Mouse (Mus musculus) hindbrain, embryonic 10.5 days (tissue): Measurements from ENCODE around the gene Inhbe. TPM values are rescaled to one million over a fixed set of nuclear protein-coding genes. Genes with fewer than 3 reads are reported as not detected.
"Not testable (repeated sequence)": the region's sequence is repeated elsewhere in the genome, so short reads cannot be mapped to it uniquely, and the experiment has no call there.

ENCODE experiments used
- DNase-seq: peaks from one replicate; pipeline ENCODE4 v3.0.0-alpha.2; 2017; ENCODE audit warnings: low spot score
- H3K27ac ChIP-seq: fragments of 300-500 bp; sonication (generic); 2 replicates; pipeline ENCODE4 v1.5.1; 2016; ENCODE audit warnings: mild to moderate bottlenecking, moderate library complexity
- H3K27me3 ChIP-seq: fragments of 300-500 bp; sonication (generic); 2 replicates; pipeline ENCODE4 v1.6.1; 2016; ENCODE audit warnings: mild to moderate bottlenecking; ENCODE audit not compliant: poor library complexity, insufficient read depth, severe bottlenecking
- H3K36me3 ChIP-seq: fragments of 300-500 bp; sonication (generic); 2 replicates; pipeline ENCODE4 v1.6.1; 2016; ENCODE audit warnings: mild to moderate bottlenecking, moderate library complexity
- H3K4me1 ChIP-seq: fragments of 300-500 bp; sonication (generic); replicated peaks from 2 replicates; pipeline ENCODE4 v1.6.1; 2016; ENCODE audit warnings: mild to moderate bottlenecking
- H3K4me3 ChIP-seq: fragments of 300-500 bp; sonication (generic); 2 replicates; pipeline ENCODE4 v1.5.1; 2016; ENCODE audit warnings: mild to moderate bottlenecking, moderate library complexity
- H3K9me3 ChIP-seq: fragments of 300-500 bp; sonication (generic); 2 replicates; pipeline ENCODE4 v1.6.1; 2016; ENCODE audit warnings: mild to moderate bottlenecking, moderate library complexity
- WGBS: fragments of 180-500 bp; shearing (Covaris S2); methylation state at CpG from one replicate; pipeline ENCODE4 v1.1.7; 2016; 5-methylcytosine and 5-hydroxymethylcytosine counted together
- polyA plus RNA-seq: library from polyadenylated mRNA; unstranded; fragments of >200 nt; fragmentation: Nextera tagmentation; extraction: Ambion mirVana; gene quantifications from 2 replicates; pipeline ENCODE4 v1.2.1, GENCODE M21; 2016

Inhbe gene
- polyA plus RNA-seq, 1 experiment from 2014 or later, result not detected

- Histone ChIP-seq H3K36me3 (peaks cover 14% of the 10 kb centered on the region), H3K27ac (peak overlapping the region; percentile 51; the same call in 1 of the 2 replicates), H3K4me3 (peak overlapping the region; percentile 52), H3K9me3 (no peaks in the 10 kb centered on the region), H3K27me3 (peaks cover 98% of the 10 kb centered on the region), H3K4me1 (peaks cover 20% of the 10 kb centered on the region)
- 1% methylated on average over 54 of the region's 54 CpGs for WGBS
- peak; percentile 60 for DNase-seq
Measured at GRCm38 (mm10) chr10:127326017-127326801, 28.0 kb downstream of the Inhbe start.

- Histone ChIP-seq H3K4me3 (peak overlapping the region; percentile 52), H3K27me3 (peaks cover 92% of the 10 kb centered on the region), H3K27ac (no peak overlapping the region), H3K9me3 (no peaks in the 10 kb centered on the region), H3K36me3 (peaks cover 7% of the 10 kb centered on the region), H3K4me1 (peaks cover 18% of the 10 kb centered on the region)
- 26% methylated on average over 14 of the region's 14 CpGs for WGBS
- DNase-seq, result no peak
Measured at GRCm38 (mm10) chr10:127325454-127326016, 28.7 kb downstream of the Inhbe start.

DNA sequence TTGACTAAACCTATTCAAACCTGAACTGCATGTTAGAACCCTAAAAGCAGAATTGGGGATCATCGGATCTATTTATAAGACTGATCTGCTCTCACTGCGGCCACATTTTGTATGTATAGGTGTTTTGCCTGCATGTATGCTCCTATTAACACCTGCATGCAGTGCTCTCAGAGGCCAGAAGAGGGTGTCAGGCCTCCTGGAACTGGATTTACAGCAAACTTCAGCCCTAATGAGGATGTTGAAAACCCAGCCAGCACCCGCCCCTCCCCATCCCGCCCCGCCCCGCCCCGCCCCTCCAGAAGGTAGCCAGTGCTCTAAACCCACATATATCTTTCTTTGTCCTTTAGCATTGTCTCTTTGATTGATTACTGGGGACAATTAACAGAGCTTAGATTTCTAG, 29.7 kb downstream of the Inhbe start:
- WGBS, result 10% methylated on average over 7 of the region's 7 CpGs
- Histone ChIP-seq H3K27ac (no peak overlapping the region), H3K27me3 (peaks cover 81% of the 10 kb centered on the region), H3K9me3 (no peaks in the 10 kb centered on the region), H3K4me3 (peak overlapping the region; percentile 9; the same call in 1 of the 2 replicates), H3K4me1 (peaks cover 18% of the 10 kb centered on the region), H3K36me3 (no peaks in the 10 kb centered on the region)
- peak; percentile 63 for DNase-seq

DNA sequence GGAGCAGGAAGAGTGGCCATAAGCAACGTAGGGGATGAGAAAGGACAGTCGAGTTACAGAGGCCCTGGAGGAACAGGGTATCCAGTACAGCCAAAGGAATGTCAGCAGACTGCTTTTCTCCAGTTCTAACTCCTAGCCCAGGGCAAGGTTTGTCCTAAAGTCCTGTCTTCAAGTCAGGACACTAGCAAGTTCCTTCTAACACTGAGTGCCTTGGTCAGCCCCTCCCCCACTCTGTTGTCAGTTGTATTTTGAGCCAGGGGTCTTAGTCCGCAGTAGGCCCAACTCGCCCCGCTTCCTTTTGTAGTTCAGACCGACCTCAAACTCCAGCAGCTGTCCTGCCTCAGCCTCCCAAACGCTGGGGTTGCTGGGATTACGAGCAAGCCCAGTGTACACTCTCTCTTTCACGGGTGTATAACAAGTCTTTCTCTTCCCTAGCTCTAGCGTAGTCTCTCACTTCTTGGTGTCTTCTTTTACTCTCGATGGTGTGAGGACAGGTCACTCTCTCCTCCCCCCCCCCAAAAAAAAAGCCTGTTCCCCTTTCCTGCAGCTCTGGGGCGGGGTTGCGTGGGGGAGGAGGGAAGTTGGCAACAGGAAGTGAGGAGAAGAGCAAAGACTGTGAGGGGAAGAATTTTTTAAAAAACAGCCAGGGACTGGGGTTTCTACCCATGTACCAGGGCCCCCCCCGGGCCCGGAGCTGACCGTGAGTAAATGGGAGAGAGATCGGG, 30.9 kb downstream of the Inhbe start:
- Histone ChIP-seq H3K27me3 (peaks cover 69% of the 10 kb centered on the region), H3K9me3 (no peaks in the 10 kb centered on the region), H3K36me3 (no peaks in the 10 kb centered on the region), H3K27ac (no peak overlapping the region), H3K4me3 (no peak overlapping the region), H3K4me1 (peaks cover 18% of the 10 kb centered on the region)
- DNase-seq, result no peak
- WGBS, result 77% methylated on average over 17 of the region's 17 CpGs

- peaks cover 18% of the 10 kb centered on the region for H3K4me1 ChIP-seq
- DNase-seq, result no peak
- H3K36me3 ChIP-seq, result no peaks in the 10 kb centered on the region
- no peak overlapping the region for H3K4me3 ChIP-seq
- WGBS, result 74% methylated on average over 4 of the region's 4 CpGs
- peak overlapping the region; percentile 18; the same call in 1 of the 2 replicates for H3K27ac ChIP-seq
- H3K9me3 ChIP-seq, result no peaks in the 10 kb centered on the region
- peaks cover 63% of the 10 kb centered on the region for H3K27me3 ChIP-seq
Measured at GRCm38 (mm10) chr10:127322669-127323068, 31.5 kb downstream of the Inhbe start.

GRCm38 (mm10) chr10:127322178-127322577, 32.0 kb downstream of the Inhbe start:
- Histone ChIP-seq H3K27me3 (peaks cover 58% of the 10 kb centered on the region), H3K9me3 (no peaks in the 10 kb centered on the region), H3K4me1 (peaks cover 18% of the 10 kb centered on the region), H3K27ac (0 out of 2 replicates have a peak overlapping the region, but pooled peaks have one; percentile 18), H3K36me3 (no peaks in the 10 kb centered on the region), H3K4me3 (no peak overlapping the region)
- no peak for DNase-seq
- WGBS, result 69% methylated on average over 13 of the region's 13 CpGs

GRCm38 (mm10) chr10:127321621-127322020, 32.6 kb downstream of the Inhbe start, which contains the start of gene Arhgap9:
TSS of gene Arhgap9 (plus strand) at chr10:127321964.
- no peak for DNase-seq
- Histone ChIP-seq H3K9me3 (no peaks in the 10 kb centered on the region), H3K27me3 (peaks cover 52% of the 10 kb centered on the region), H3K27ac (peak within 1 kb of the TSS; percentile 18; the same call in 1 of the 2 replicates), H3K4me3 (no peak within 1 kb of the TSS), H3K4me1 (peaks cover 14% of the 10 kb centered on the region), H3K36me3 (no peaks in the 10 kb centered on the region)
- 82% methylated on average over 3 of the region's 3 CpGs for WGBS

- H3K27ac ChIP-seq, result no peak overlapping the region
- peaks cover 36% of the 10 kb centered on the region for H3K27me3 ChIP-seq
- no peaks in the 10 kb centered on the region for H3K36me3 ChIP-seq
- DNase-seq, result no peak
- H3K4me3 ChIP-seq, result no peak overlapping the region
- 80% methylated on average over 7 of the region's 7 CpGs for WGBS
- no peaks in the 10 kb centered on the region for H3K9me3 ChIP-seq
- H3K4me1 ChIP-seq, result 0 out of 2 replicates have a peak, but pooled peaks cover 2% of the 10 kb centered on the region
Measured at GRCm38 (mm10) chr10:127319969-127320368, 34.2 kb downstream of the Inhbe start.

GRCm38 (mm10) chr10:127318009-127318408, 36.2 kb downstream of the Inhbe start:
- Histone ChIP-seq H3K27ac (no peak overlapping the region), H3K4me1 (no peaks in the 10 kb centered on the region), H3K36me3 (no peaks in the 10 kb centered on the region), H3K4me3 (no peak overlapping the region), H3K9me3 (no peaks in the 10 kb centered on the region), H3K27me3 (peaks cover 16% of the 10 kb centered on the region)
- WGBS, result 49% methylated on average over 4 of the region's 4 CpGs
- no peak for DNase-seq

GRCm38 (mm10) chr10:127317277-127317676, 36.9 kb downstream of the Inhbe start:
- no peak for DNase-seq
- WGBS, result 84% methylated on average over 2 of the region's 2 CpGs

DNA sequence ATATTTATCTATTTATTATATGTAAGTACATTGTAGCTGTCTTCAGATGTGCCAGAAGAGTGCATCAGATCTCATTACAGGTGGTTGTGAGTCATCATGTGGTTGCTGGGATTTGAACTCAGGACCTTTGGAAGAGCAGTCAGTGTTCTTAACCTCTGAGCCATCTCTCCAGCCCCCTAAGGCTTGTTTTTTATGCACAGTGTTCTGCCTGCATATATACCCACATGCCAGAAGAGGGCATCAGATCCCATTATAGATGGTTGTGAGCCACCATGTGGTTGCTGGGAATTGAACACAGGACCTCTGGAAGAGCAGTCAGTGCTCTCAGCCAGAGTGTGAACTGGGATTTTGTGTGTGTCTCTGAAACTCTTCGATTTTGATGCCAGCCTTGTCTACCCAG, 39.3 kb downstream of the Inhbe start:
- H3K4me3 ChIP-seq, result not testable (repeated sequence)
- WGBS, result 66% methylated on average over 1 of the region's 1 CpGs

More at GRCm38 (mm10) chr10:127317277-127317676, 36.9 kb downstream of the Inhbe start:
- no peaks in the 10 kb centered on the region for H3K9me3 ChIP-seq
- H3K27me3 ChIP-seq, result peaks cover 9% of the 10 kb centered on the region
- no peak overlapping the region for H3K4me3 ChIP-seq
- no peaks in the 10 kb centered on the region for H3K36me3 ChIP-seq
- no peak overlapping the region for H3K27ac ChIP-seq
- H3K4me1 ChIP-seq, result no peaks in the 10 kb centered on the region

GRCm38 (mm10) chr10:127313516-127313915, 40.7 kb downstream of the Inhbe start:
- H3K9me3 ChIP-seq, H3K27ac ChIP-seq, H3K27me3 ChIP-seq, DNase-seq, H3K4me3 ChIP-seq: not testable (repeated sequence)
- Histone ChIP-seq H3K36me3 (peaks cover 16% of the 10 kb centered on the region), H3K4me1 (peaks cover 13% of the 10 kb centered on the region)
- WGBS, result 91% methylated on average over 5 of the region's 5 CpGs

More for the DNA sequence above, 39.3 kb downstream of the Inhbe start:
- not testable (repeated sequence) for DNase-seq, H3K9me3 ChIP-seq, H3K36me3 ChIP-seq, H3K27me3 ChIP-seq, H3K27ac ChIP-seq
- H3K4me1 ChIP-seq, result peaks cover 12% of the 10 kb centered on the region
